Mouse (Mus musculus) bone marrow, adult 2 months (tissue): ENCODE results near the gene Nhp2.

ENCODE experiments used
- CTCF ChIP-seq: fragments of 200-500 bp; IDR thresholded peaks from 2 replicates; pipeline ENCODE4 v1.5.1; 2011; ENCODE audit warnings: low read length, control low read depth; ENCODE audit not compliant: control insufficient read depth, insufficient read depth
- POLR2A ChIP-seq: fragments of 200-500 bp; IDR thresholded peaks from 2 replicates; pipeline ENCODE4 v1.6.1; 2011; ENCODE audit warnings: low read depth, mild to moderate bottlenecking, control low read depth, low read length, borderline replicate concordance; ENCODE audit not compliant: control insufficient read depth

DNA sequence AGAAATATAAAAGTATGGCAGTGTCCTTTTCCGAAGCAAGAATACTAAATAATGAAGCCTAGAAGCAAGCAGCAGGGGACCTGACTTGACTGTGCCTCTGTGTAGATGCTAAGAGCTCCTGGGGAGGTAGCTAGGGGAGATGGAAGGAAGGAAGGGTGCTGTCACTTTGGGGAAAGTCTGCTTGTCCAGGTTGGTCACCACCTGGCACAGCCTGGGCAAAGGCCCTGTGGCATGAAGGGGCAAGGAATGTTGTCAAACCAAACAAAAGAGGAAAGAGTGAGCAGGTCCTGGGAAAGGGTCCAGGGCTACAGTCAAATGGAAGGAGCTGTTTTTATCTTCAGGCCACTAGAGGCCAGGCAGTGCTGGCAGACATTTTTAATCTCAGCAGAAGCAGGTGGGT lies 32.5 kb upstream of the Nhp2 start:
- TF ChIP-seq CTCF = no peak
- no peak for TF ChIP-seq POLR2A
